Mouse (Mus musculus) subcutaneous adipose tissue, adult 2 months (tissue): Measurements from ENCODE around the gene Otulinl. TPM values are rescaled to one million over a fixed set of nuclear protein-coding genes. Genes with fewer than 3 reads are reported as not detected.

ENCODE experiments used
- polyA plus RNA-seq: library from polyadenylated mRNA; depleted of rRNA; stranded (reverse); fragments of >200 nt; gene quantifications from 2 replicates; pipeline ENCODE4 v1.2.3, GENCODE M21; 2012; ENCODE audit warnings: low replicate concordance; rRNA removed

The Otulinl gene
- polyA plus RNA-seq, result 3.5 and 6.8 TPM in 2 replicates

GRCm38 (mm10) chr15:27681419-27682187, at the start of gene Otulinl:
Gene Otulinl (minus strand): TSS chr15:27681579.

GRCm38 (mm10) chr15:27630601-27631383, 50.6 kb downstream of the Otulinl start, which contains the start of gene Otulin:
Gene Otulin (minus strand): TSS chr15:27630693.

Other genes starting within 250 kb of the Otulinl start
- 57.8 and 62.6 TPM in 2 replicates for gene Ank, start 214.9 kb downstream of the Otulinl start, polyA plus RNA-seq
- gene Otulin, start 50.9 kb downstream of the Otulinl start, polyA plus RNA-seq, result 21.5 and 29.8 TPM in 2 replicates